Mouse (Mus musculus): ENCODE measurements around the gene Rapgef4.

- TF ChIP-seq CEBPB (IDR thresholded peaks at IDR 0.05; ENCODE audit: low read depth) (no peak), CTCF (IDR thresholded peaks at IDR 0.05; ENCODE audit: control insufficient read depth, insufficient read depth, insufficient read length) (no peak), MAX (IDR thresholded peaks at IDR 0.05) (no peak), USF1 (IDR thresholded peaks at IDR 0.05; ENCODE audit: low read depth) (no peak), MYOG (IDR thresholded peaks at IDR 0.05; ENCODE audit: control insufficient read depth, extremely low read depth, insufficient read length) (no peak), MYOD1 (IDR thresholded peaks at IDR 0.05; ENCODE audit: control insufficient read depth, insufficient read length, low read depth) (no peak)
Observed at GRCm38 (mm10) chr2:72238421-72238820, 257.4 kb downstream of the Rapgef4 start.
